Mouse (Mus musculus) gastrocnemius, adult 8-10 months (tissue): Measurements from ENCODE around the gene Efl1. TPM values are rescaled to one million over a fixed set of nuclear protein-coding genes. Genes with fewer than 3 reads are reported as not detected.
"Not testable (repeated sequence)": the region's sequence is repeated elsewhere in the genome, so short reads cannot be mapped to it uniquely, and the experiment has no call there.

Experiments
- DNase-seq, 2 experiments: peaks; one replicate each; pipeline ENCODE4 v3.0.0; 2022; ENCODE audit warnings: low spot score in 2 of 2
- total RNA-seq, 4 experiments: library from RNA; stranded (reverse); gene quantifications; 2 replicates each; pipeline ENCODE4 v1.2.4; 2022

Efl1 gene
- total RNA-seq, 4 experiments from 2014 or later = 7.4 to 10.8 (median 8.5) TPM

- DNase-seq = no peak
These were observed 110.1 kb downstream of the Efl1 start for GRCm38 (mm10) chr7:82758521-82758920.

GRCm38 (mm10) chr7:82759091-82759490 is 110.7 kb downstream of the Efl1 start:
- no peak for DNase-seq

- no peak for DNase-seq
These were observed 116.5 kb downstream of the Efl1 start for GRCm38 (mm10) chr7:82764951-82765350.

GRCm38 (mm10) chr7:82766623-82767022 is 118.2 kb downstream of the Efl1 start:
- DNase-seq = no peak

- DNase-seq = no peak
These were observed 121.8 kb downstream of the Efl1 start for GRCm38 (mm10) chr7:82770207-82770606.

- DNase-seq = not testable (repeated sequence)
These were observed 122.7 kb downstream of the Efl1 start for GRCm38 (mm10) chr7:82770957-82771660.

- not testable (repeated sequence) for DNase-seq
These were observed 123.2 kb downstream of the Efl1 start for GRCm38 (mm10) chr7:82771661-82772021.

GRCm38 (mm10) chr7:82772481-82772880 is 124.1 kb downstream of the Efl1 start:
- DNase-seq = no peak

- DNase-seq = no peak
These were observed 124.7 kb downstream of the Efl1 start for GRCm38 (mm10) chr7:82773150-82773549.

GRCm38 (mm10) chr7:82773884-82774283 is 125.5 kb downstream of the Efl1 start:
- DNase-seq = no peak

GRCm38 (mm10) chr7:82775090-82775489 is 126.7 kb downstream of the Efl1 start:
- DNase-seq = no peak

GRCm38 (mm10) chr7:82783071-82783470 is 134.7 kb downstream of the Efl1 start:
- DNase-seq = no peak

- DNase-seq = no peak
These were observed 135.3 kb downstream of the Efl1 start for GRCm38 (mm10) chr7:82783693-82784092.

GRCm38 (mm10) chr7:82785335-82785934 is 137.0 kb downstream of the Efl1 start:
- no peak for DNase-seq

GRCm38 (mm10) chr7:82785970-82786647 is 137.7 kb downstream of the Efl1 start:
- no peak for DNase-seq

- DNase-seq = no peak
These were observed 144.2 kb downstream of the Efl1 start for GRCm38 (mm10) chr7:82792644-82793043.

- DNase-seq = no peak
These were observed 144.7 kb downstream of the Efl1 start for GRCm38 (mm10) chr7:82793111-82793510.

- DNase-seq = no peak
These were observed 146.1 kb downstream of the Efl1 start for GRCm38 (mm10) chr7:82794542-82794941.

- DNase-seq = no peak
These were observed 153.8 kb downstream of the Efl1 start for GRCm38 (mm10) chr7:82802206-82802605.

GRCm38 (mm10) chr7:82808257-82808656 is 159.8 kb downstream of the Efl1 start:
- no peak for DNase-seq

GRCm38 (mm10) chr7:82809126-82809525 is 160.7 kb downstream of the Efl1 start:
- DNase-seq = no peak

- no peak for DNase-seq
These were observed 162.4 kb downstream of the Efl1 start for GRCm38 (mm10) chr7:82810799-82811139.
